Mouse (Mus musculus) yolk sac, embryonic 10.5 days (tissue): ENCODE results near the gene 4930513O06Rik.

ENCODE experiments used
- DNase-seq: peaks from one replicate; pipeline ENCODE4 v3.0.0-alpha.2; 2017; ENCODE audit warnings: low spot score

4930513O06Rik gene

DNA sequence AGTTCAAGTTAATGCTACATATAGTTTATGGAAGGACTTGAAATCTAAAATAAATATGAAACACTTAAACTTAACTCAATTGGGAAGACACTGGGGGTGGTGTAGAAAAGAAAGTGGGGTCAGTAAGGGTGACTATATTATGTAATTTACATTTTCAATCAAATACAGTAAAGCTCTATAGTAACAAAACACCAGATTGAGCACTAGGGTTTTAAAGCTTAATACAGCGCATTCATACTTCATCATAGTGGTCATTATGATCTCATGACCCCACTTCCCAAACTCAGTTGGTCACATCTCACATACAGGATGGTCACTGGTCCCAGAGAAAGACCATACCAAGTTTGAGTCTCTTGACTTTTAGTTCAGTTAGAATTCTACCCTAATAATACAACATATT is at the start of gene 4930513O06Rik:
Gene 4930513O06Rik, plus strand, starts transcription at position 301 of the 400 bp plus-strand sequence.
- no peak for DNase-seq

DNA sequence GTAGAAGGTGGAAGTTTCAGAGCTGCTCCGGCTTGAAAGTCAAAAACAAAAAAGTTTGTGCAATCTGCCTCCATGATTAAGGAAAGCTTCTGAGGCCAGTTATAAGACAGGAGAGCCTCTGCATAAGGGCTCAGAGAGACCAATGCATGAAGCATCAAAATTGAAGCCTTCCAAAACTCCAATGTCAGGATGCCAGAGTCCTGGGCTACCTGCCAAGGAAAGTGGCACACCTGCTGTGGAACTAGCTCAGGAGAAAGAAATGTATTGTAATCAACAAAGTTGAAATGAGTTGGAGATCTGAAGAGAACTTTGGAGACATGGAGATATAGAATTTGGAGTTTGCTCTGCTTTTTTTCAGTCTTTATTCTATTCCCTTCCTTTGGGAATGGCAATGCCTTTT is 48.4 kb upstream of the 4930513O06Rik start:
- DNase-seq, result no peak

DNA sequence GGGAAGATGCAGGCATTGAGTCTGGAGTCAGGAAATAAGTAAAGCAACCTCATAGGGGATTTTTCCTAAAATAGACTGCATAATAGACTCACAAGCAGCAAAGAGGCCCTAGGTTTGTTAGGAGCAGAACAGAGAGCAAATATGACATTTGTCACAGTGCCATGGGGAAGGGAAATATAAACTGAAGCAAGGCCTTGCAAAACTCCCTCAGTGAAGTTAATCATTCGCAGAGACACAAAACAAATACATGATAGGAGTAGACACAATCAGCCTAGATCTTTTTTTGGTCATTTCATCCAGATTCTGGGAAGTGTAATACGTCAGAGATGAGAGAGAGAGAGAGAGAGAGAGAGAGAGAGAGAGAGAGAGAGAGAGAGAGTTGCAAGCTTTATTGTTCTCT is 46.7 kb upstream of the 4930513O06Rik start:
- no peak for DNase-seq

DNA sequence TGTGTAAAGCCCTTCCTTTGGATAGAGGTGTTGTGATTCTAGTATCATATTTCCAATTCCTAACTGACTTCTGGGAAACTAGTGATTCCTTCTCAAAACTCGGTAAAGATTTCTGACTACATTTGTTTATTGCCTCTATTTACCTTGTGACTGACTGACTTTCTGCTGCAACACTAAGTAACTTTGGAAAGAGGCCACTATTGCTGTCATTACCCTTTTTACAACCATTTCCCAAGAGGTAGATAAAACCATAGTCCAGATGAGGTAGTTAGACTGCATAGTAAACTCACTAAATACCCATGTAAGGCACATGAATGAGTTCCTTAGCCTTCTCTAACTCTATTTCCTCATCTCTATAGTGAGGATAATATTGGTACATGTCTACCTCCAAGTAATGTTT is 44.9 kb upstream of the 4930513O06Rik start:
- no peak for DNase-seq

DNA sequence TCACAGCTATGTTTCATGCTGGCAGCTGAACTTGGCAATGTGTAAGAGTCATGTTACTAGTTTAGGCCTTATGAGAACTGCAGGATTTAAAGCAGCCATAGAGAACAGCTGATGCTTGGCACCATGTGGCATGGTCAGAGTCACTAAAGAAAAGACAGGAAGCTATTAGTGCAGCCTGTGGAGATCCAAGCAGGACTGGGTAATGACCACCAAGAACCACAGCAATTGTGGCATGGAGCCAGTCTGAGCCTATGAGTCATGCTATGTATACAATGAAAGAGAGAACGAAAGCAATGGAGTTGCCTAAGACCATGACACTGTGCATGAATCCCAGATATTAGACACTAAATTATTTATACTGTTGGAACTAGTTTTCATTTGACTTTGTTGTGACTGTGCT is 34.1 kb upstream of the 4930513O06Rik start:
- no peak for DNase-seq

DNA sequence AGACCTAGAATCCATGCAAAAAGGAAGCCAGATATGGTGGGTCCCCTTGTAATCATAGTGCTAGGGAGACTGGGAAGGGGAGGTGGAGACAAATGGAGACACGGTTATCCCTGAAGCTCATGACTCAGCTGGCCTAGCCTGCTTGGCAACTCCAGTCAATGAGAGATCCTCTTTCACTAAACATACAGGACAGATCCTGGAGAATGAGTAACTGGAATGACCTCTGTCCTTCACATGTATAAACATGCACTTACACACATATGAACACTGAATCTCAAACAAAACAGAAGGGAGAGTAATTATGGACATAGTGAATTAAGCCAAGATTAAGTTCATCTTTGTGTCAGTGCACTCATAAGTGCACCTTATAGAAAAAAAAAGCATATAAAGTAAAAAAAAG is 32.9 kb upstream of the 4930513O06Rik start:
- DNase-seq, result no peak

DNA sequence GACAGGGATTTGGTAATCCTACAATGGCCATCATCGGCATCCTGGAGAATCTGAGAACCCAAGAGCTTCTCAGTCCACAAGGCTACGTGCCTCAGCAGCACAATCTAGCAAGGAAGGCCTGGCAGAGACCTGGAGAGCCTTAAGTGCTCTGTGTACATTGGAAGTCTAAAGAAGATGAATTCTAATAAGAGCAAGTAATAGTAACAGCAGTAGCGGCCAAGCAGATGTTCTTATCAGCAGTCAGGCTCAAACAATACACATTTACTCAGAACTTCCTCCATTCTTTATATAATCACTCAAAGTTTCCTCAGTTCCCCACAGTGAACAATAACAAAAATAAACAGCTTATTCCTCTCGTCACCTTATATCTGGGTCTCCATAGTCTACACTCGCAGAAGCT is 22.0 kb upstream of the 4930513O06Rik start:
- no peak for DNase-seq

DNA sequence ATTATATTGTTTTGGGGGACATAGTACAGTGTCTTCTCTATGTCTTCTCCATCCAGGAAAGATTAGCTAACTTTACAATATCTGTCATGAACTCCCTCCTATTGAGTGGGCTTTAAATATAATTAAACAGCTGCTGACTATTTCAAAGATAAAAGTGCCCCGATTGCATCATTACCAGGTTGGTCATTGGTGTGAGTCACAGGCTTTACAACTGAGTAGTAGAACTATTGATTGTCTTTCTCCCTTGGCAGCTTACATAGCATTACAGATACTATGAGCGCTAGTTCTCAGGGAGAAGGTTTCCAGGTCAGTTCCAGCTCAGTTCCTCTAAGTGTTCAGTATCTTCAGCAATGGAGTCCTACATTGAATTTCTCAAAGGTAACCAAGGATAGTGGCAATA is 7.5 kb upstream of the 4930513O06Rik start:
- DNase-seq, result no peak

DNA sequence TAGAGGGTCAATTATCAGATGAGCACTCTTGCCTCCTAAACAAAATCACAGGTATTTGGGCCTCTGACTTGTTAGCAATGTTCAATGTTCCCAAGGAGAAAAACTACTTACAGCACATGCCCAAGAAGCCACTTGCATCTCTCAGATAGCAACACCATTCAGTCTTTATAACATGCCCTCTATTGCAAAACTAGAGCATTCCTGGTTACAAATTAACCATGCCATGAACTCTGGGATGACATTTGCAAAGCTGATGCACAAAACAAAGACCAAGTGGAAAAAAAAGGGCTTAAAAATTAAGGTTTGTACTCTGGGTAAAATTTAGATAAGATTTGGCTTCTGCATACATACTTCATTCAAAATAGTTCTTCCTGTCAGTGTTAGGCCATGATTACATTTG is 966 bp upstream of the 4930513O06Rik start, which contains the start of gene Serpina7:
Gene Serpina7, minus strand, starts transcription at position 160 of the 400 bp plus-strand sequence.
- peak; percentile 1 for DNase-seq

DNA sequence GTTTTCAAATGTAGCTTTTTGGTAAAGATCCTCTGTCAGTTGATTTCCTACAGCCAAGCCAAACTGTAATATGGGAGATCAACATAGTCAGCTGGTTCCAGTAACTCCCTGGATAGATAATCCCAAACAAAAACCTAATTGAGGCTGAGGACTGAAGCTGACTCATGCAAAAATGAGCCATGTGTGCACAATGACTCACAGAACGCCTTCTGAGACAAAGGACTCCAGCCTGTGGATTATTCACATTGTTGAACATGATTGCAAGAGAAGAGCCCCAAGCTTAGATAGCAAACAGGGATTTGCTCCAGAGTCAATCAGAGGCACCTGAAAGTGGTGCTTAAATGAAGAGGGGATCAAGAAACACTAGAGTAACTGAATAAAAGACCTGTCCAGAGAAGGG is 11.2 kb downstream of the 4930513O06Rik start:
- no peak for DNase-seq

DNA sequence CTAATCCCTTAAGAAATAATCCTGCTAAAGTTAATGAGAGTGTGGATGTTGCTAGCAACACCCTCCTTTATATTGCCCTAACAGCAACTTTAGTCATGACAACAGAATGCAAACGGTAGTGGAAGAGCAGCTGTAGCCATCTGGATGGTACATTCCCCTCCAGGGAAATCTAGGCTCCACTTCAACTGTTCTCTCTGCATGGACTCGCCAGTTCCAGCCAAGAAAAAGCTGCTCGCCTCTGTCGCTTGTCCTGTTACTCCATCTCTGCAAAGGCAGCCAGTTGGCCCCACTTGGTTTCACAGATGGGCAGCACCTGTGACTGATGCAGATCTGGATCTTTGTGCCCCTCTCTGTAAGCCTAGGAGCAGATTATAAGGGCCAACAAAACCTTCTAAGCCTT is 48.0 kb downstream of the 4930513O06Rik start:
- DNase-seq, result no peak
